Mouse (Mus musculus) embryonic facial prominence, embryonic 15.5 days (tissue): ENCODE results near the gene Cc2d2a. TPM values are rescaled to one million over a fixed set of nuclear protein-coding genes. Genes with fewer than 3 reads are reported as not detected.

Experiments used
- ATAC-seq: fragments of 200-750 bp; cut with Nextera tagmentation; 2 replicates; pipeline ENCODE4 v1.8.0; 2017; ENCODE audit warnings: low read depth, moderate TSS enrichment; ENCODE audit not compliant: insufficient number of reproducible peaks, low FRiP score, low TSS enrichment
- H3K27ac ChIP-seq: fragments of 300-500 bp; sonication (generic); replicated peaks from 2 replicates; pipeline ENCODE4 v1.5.1; 2015; ENCODE audit warnings: mild to moderate bottlenecking, inconsistent platforms
- H3K27me3 ChIP-seq: fragments of 300-500 bp; sonication (generic); 2 replicates; pipeline ENCODE4 v1.6.1; 2015; ENCODE audit warnings: inconsistent platforms
- H3K36me3 ChIP-seq: fragments of 300-500 bp; sonication (generic); 2 replicates; pipeline ENCODE4 v1.6.1; 2015; ENCODE audit warnings: mild to moderate bottlenecking, inconsistent platforms
- H3K4me1 ChIP-seq: fragments of 300-500 bp; sonication (generic); 2 replicates; pipeline ENCODE4 v1.6.1; 2015; ENCODE audit warnings: inconsistent platforms
- H3K4me2 ChIP-seq: fragments of 300-500 bp; sonication (generic); replicated peaks from 2 replicates; pipeline ENCODE4 v1.6.1; 2015; ENCODE audit warnings: mild to moderate bottlenecking, inconsistent platforms
- H3K4me3 ChIP-seq: fragments of 300-500 bp; sonication (generic); replicated peaks from 2 replicates; pipeline ENCODE4 v1.5.1; 2015; ENCODE audit warnings: mild to moderate bottlenecking, inconsistent platforms
- H3K9ac ChIP-seq: fragments of 300-500 bp; sonication (generic); 2 replicates; pipeline ENCODE4 v1.6.1; 2015; ENCODE audit warnings: inconsistent platforms
- H3K9me3 ChIP-seq: fragments of 300-500 bp; sonication (generic); replicated peaks from 2 replicates; pipeline ENCODE4 v1.6.1; 2016; ENCODE audit warnings: inconsistent platforms
- WGBS: fragments of 180-500 bp; shearing (Covaris S2); methylation state at CpG from one replicate; pipeline ENCODE4 v1.1.7; 2015; 5-methylcytosine and 5-hydroxymethylcytosine counted together
- polyA plus RNA-seq: library from polyadenylated mRNA; unstranded; fragments of >200 nt; fragmentation: Nextera tagmentation; extraction: Ambion mirVana; gene quantifications from 2 replicates; pipeline ENCODE4 v1.2.1, GENCODE M21; 2015

Cc2d2a gene
- polyA plus RNA-seq, 1 experiment from 2014 or later: 12.8 TPM

- no peaks in the 10 kb centered on the region for H3K4me1 ChIP-seq
- no peak overlapping the region for H3K27ac ChIP-seq
- no peak overlapping the region for H3K9ac ChIP-seq
- no peaks in the 10 kb centered on the region for H3K27me3 ChIP-seq
- no peak overlapping the region for H3K4me2 ChIP-seq
- no peak overlapping the region for H3K4me3 ChIP-seq
- H3K9me3 ChIP-seq: no peaks in the 10 kb centered on the region
- 82% methylated on average over 8 of the region's 8 CpGs for whole genome bisulfite sequencing
- peaks cover 27% of the 10 kb centered on the region for H3K36me3 ChIP-seq
- no peak for ATAC-seq
Observed at GRCm38 (mm10) chr5:43732381-43732780, 70.2 kb downstream of the Cc2d2a start.

GRCm38 (mm10) chr5:43744187-43744586, 82.0 kb downstream of the Cc2d2a start:
- WGBS: 85% methylated on average over 1 of the region's 1 CpGs
- Histone ChIP-seq H3K27ac (no peak overlapping the region), H3K4me3 (no peak overlapping the region), H3K27me3 (no peaks in the 10 kb centered on the region), H3K36me3 (peaks cover 20% of the 10 kb centered on the region; the same call in 1 of the 2 replicates), H3K4me1 (no peaks in the 10 kb centered on the region), H3K9me3 (no peaks in the 10 kb centered on the region), H3K4me2 (no peak overlapping the region), H3K9ac (no peak overlapping the region)
- ATAC-seq: no peak

- no peaks in the 10 kb centered on the region for H3K4me1 ChIP-seq
- H3K36me3 ChIP-seq: peaks cover 19% of the 10 kb centered on the region; the same call in 1 of the 2 replicates
- H3K4me2 ChIP-seq: no peak overlapping the region
- no peak overlapping the region for H3K4me3 ChIP-seq
- H3K9ac ChIP-seq: no peak overlapping the region
- 47% methylated on average over 5 of the region's 5 CpGs for WGBS
- no peak for ATAC-seq
- no peak overlapping the region for H3K27ac ChIP-seq
- no peaks in the 10 kb centered on the region for H3K27me3 ChIP-seq
- H3K9me3 ChIP-seq: no peaks in the 10 kb centered on the region
Observed at GRCm38 (mm10) chr5:43745156-43745555, 83.0 kb downstream of the Cc2d2a start.

- no peaks in the 10 kb centered on the region for H3K27me3 ChIP-seq
Observed at GRCm38 (mm10) chr5:43748039-43748438, 85.9 kb downstream of the Cc2d2a start.

GRCm38 (mm10) chr5:43749092-43749491, 86.9 kb downstream of the Cc2d2a start:
- no peak overlapping the region for H3K27ac ChIP-seq
- no peak overlapping the region for H3K4me3 ChIP-seq
- no peak overlapping the region for H3K9ac ChIP-seq
- H3K4me2 ChIP-seq: no peak overlapping the region
- no peaks in the 10 kb centered on the region for H3K9me3 ChIP-seq
- H3K27me3 ChIP-seq: no peaks in the 10 kb centered on the region
- 73% methylated on average over 3 of the region's 3 CpGs for WGBS
- H3K36me3 ChIP-seq: peaks cover 5% of the 10 kb centered on the region; the same call in 1 of the 2 replicates
- ATAC-seq: no peak
- H3K4me1 ChIP-seq: no peaks in the 10 kb centered on the region

More at GRCm38 (mm10) chr5:43748039-43748438, 85.9 kb downstream of the Cc2d2a start:
- H3K4me2 ChIP-seq: no peak overlapping the region
- ATAC-seq: no peak
- WGBS: 91% methylated on average over 4 of the region's 4 CpGs
- H3K27ac ChIP-seq: no peak overlapping the region
- no peaks in the 10 kb centered on the region for H3K9me3 ChIP-seq
- H3K4me3 ChIP-seq: no peak overlapping the region
- H3K4me1 ChIP-seq: no peaks in the 10 kb centered on the region
- H3K9ac ChIP-seq: no peak overlapping the region
- peaks cover 10% of the 10 kb centered on the region; the same call in 1 of the 2 replicates for H3K36me3 ChIP-seq

GRCm38 (mm10) chr5:43770618-43771354, 108.6 kb downstream of the Cc2d2a start:
- 84% methylated on average over 3 of the region's 3 CpGs for WGBS

GRCm38 (mm10) chr5:43771555-43771954, 109.4 kb downstream of the Cc2d2a start:
- Histone ChIP-seq H3K4me3 (no peak overlapping the region), H3K27me3 (no peaks in the 10 kb centered on the region), H3K27ac (no peak overlapping the region), H3K4me1 (no peaks in the 10 kb centered on the region), H3K4me2 (no peak overlapping the region), H3K9me3 (no peaks in the 10 kb centered on the region), H3K36me3 (peaks cover 11% of the 10 kb centered on the region), H3K9ac (no peak overlapping the region)
- ATAC-seq: no peak
- WGBS: 81% methylated on average over 3 of the region's 3 CpGs

More at GRCm38 (mm10) chr5:43770618-43771354, 108.6 kb downstream of the Cc2d2a start:
- Histone ChIP-seq H3K4me1 (no peaks in the 10 kb centered on the region), H3K27ac (no peak overlapping the region), H3K9me3 (no peaks in the 10 kb centered on the region), H3K27me3 (no peaks in the 10 kb centered on the region), H3K36me3 (peaks cover 11% of the 10 kb centered on the region), H3K4me3 (no peak overlapping the region), H3K4me2 (no peak overlapping the region), H3K9ac (no peak overlapping the region)
- ATAC-seq: no peak

- H3K27ac ChIP-seq: no peak overlapping the region
- no peak overlapping the region for H3K4me3 ChIP-seq
- peaks cover 5% of the 10 kb centered on the region for H3K4me1 ChIP-seq
- ATAC-seq: no peak
- H3K36me3 ChIP-seq: no peaks in the 10 kb centered on the region
- no peak overlapping the region for H3K9ac ChIP-seq
- H3K9me3 ChIP-seq: no peaks in the 10 kb centered on the region
- H3K27me3 ChIP-seq: no peaks in the 10 kb centered on the region
- no peak overlapping the region for H3K4me2 ChIP-seq
Observed at GRCm38 (mm10) chr5:43776407-43776806, 114.3 kb downstream of the Cc2d2a start.

- Histone ChIP-seq H3K4me2 (no peak overlapping the region), H3K36me3 (no peaks in the 10 kb centered on the region), H3K27me3 (no peaks in the 10 kb centered on the region), H3K9me3 (no peaks in the 10 kb centered on the region), H3K4me3 (no peak overlapping the region), H3K27ac (no peak overlapping the region), H3K4me1 (peaks cover 5% of the 10 kb centered on the region), H3K9ac (no peak overlapping the region)
- no peak for ATAC-seq
- WGBS: 50% methylated on average over 1 of the region's 1 CpGs
Observed at GRCm38 (mm10) chr5:43776993-43777392, 114.8 kb downstream of the Cc2d2a start.

GRCm38 (mm10) chr5:43778583-43778982, 116.4 kb downstream of the Cc2d2a start:
- H3K27ac ChIP-seq: no peak overlapping the region
- H3K9ac ChIP-seq: no peak overlapping the region
- H3K4me3 ChIP-seq: no peak overlapping the region
- H3K36me3 ChIP-seq: no peaks in the 10 kb centered on the region
- H3K4me2 ChIP-seq: no peak overlapping the region
- WGBS: 96% methylated on average over 3 of the region's 3 CpGs
- H3K9me3 ChIP-seq: no peaks in the 10 kb centered on the region
- H3K4me1 ChIP-seq: peaks cover 10% of the 10 kb centered on the region
- no peak for ATAC-seq
- H3K27me3 ChIP-seq: no peaks in the 10 kb centered on the region

GRCm38 (mm10) chr5:43781423-43781976, 119.4 kb downstream of the Cc2d2a start:
- H3K9ac ChIP-seq: peak overlapping the region; percentile 77
- H3K9me3 ChIP-seq: no peaks in the 10 kb centered on the region
- H3K27ac ChIP-seq: peak overlapping the region; percentile 92
- peaks cover 10% of the 10 kb centered on the region for H3K4me1 ChIP-seq
- WGBS: under 1% methylated on average over 57 of the region's 61 CpGs
- ATAC-seq: peak; percentile 63
- no peaks in the 10 kb centered on the region for H3K27me3 ChIP-seq
- peak overlapping the region; percentile 88 for H3K4me3 ChIP-seq
- H3K36me3 ChIP-seq: no peaks in the 10 kb centered on the region
- peak overlapping the region; percentile 76 for H3K4me2 ChIP-seq
